Mouse (Mus musculus) testis, adult 2 months (tissue): ENCODE data around the gene Nxph4. TPM values are rescaled to one million over a fixed set of nuclear protein-coding genes. Genes with fewer than 3 reads are reported as not detected.
A peak's percentile ranks its signal among the peaks of the same experiment; 100 is the strongest.

ENCODE experiments used
- H3K27ac ChIP-seq: fragments of 200-500 bp; 2 replicates; pipeline ENCODE4 v1.5.1; 2012; ENCODE audit warnings: low read depth, low read length; ENCODE audit not compliant: control insufficient read depth, insufficient read depth
- H3K27me3 ChIP-seq: fragments of 200-500 bp; 2 replicates; pipeline ENCODE4 v1.6.1; 2012; ENCODE audit warnings: mild to moderate bottlenecking, low read length, moderate library complexity; ENCODE audit not compliant: control insufficient read depth, insufficient read depth
- H3K36me3 ChIP-seq: fragments of 200-500 bp; 2 replicates; pipeline ENCODE4 v1.6.1; 2012; ENCODE audit warnings: mild to moderate bottlenecking, low read length; ENCODE audit not compliant: control insufficient read depth, insufficient read depth
- H3K4me1 ChIP-seq: fragments of 200-500 bp; 2 replicates; pipeline ENCODE4 v1.6.1; 2012; ENCODE audit warnings: low read length; ENCODE audit not compliant: control insufficient read depth, insufficient read depth
- H3K4me3 ChIP-seq: fragments of 200-500 bp; 2 replicates; pipeline ENCODE4 v1.5.1; 2012; ENCODE audit warnings: low read depth, mild to moderate bottlenecking, low read length, moderate library complexity, mixed read lengths; ENCODE audit not compliant: control insufficient read depth
- CTCF ChIP-seq: fragments of 200-500 bp; IDR thresholded peaks from 2 replicates; pipeline ENCODE4 v1.5.1; 2012; ENCODE audit warnings: low read depth, mild to moderate bottlenecking, inconsistent platforms, low read length, moderate library complexity; ENCODE audit not compliant: control insufficient read depth, insufficient read depth, insufficient replicate concordance
- POLR2A ChIP-seq: fragments of 200-500 bp; IDR thresholded peaks from 2 replicates; pipeline ENCODE4 v1.6.1; 2012; ENCODE audit warnings: low read depth, mild to moderate bottlenecking, inconsistent platforms, low read length, moderate library complexity; ENCODE audit not compliant: control insufficient read depth
- polyA plus RNA-seq: library from polyadenylated mRNA; depleted of rRNA; stranded (reverse); fragments of >200 nt; gene quantifications from 2 replicates; pipeline ENCODE4 v1.2.3, GENCODE M21; 2012

Nxph4 gene
- polyA plus RNA-seq, 1 experiment = 0.51 TPM

- Histone ChIP-seq H3K27me3 (no peaks in the 10 kb centered on the region), H3K27ac (peak within 1 kb of the TSS; percentile 72), H3K36me3 (no peaks in the 10 kb centered on the region), H3K4me3 (peak within 1 kb of the TSS; percentile 82), H3K4me1 (peaks cover 67% of the 10 kb centered on the region)
- no peak for TF ChIP-seq POLR2A
- TF ChIP-seq CTCF = no peak
These were observed 19.6 kb downstream of the Nxph4 start, which contains the start of gene Ndufa4l2 for GRCm38 (mm10) chr10:127514764-127515163. Gene Ndufa4l2, plus strand, starts transcription at chr10:127514967.

GRCm38 (mm10) chr10:127514111-127514698 is 20.2 kb downstream of the Nxph4 start:
- H3K4me1 ChIP-seq = peaks cover 72% of the 10 kb centered on the region
- H3K27ac ChIP-seq = no peak overlapping the region
- TF ChIP-seq POLR2A (no peak), CTCF (no peak)
- no peak overlapping the region for H3K4me3 ChIP-seq
- no peaks in the 10 kb centered on the region for H3K36me3 ChIP-seq
- H3K27me3 ChIP-seq = no peaks in the 10 kb centered on the region

DNA sequence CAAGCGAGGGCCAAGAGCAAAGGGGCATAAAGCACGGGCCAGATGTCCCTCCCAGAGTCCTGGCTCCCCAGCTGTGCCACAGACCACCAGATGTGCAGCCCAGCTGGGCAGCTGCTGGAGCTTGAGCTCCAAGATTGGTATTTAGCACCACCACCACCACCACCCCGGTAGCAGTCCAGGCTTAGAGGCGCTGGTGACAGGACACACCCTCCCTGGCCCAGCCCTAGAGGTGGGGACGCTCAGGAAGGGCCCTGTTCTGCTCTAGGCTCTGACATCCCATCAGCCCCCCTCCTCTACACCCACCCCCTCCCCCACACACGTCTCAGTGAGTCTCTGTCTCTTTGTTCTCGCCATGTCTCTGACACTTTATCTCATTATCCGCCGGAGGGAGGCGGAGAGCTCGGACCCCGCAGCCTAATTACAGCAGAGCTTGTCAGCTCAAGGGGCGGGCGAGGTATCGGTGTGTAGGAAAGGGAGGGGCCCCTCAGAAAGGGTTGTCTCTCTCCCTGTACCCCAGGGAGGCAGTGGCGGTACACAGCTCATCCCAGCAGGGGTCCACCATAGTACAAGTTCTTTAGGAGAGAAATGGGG is 20.8 kb downstream of the Nxph4 start:
- Histone ChIP-seq H3K27me3 (no peaks in the 10 kb centered on the region), H3K4me1 (peaks cover 76% of the 10 kb centered on the region), H3K36me3 (no peaks in the 10 kb centered on the region), H3K4me3 (no peak overlapping the region; the same call in 1 of the 2 replicates), H3K27ac (no peak overlapping the region)
- TF ChIP-seq POLR2A (no peak), CTCF (no peak)

DNA sequence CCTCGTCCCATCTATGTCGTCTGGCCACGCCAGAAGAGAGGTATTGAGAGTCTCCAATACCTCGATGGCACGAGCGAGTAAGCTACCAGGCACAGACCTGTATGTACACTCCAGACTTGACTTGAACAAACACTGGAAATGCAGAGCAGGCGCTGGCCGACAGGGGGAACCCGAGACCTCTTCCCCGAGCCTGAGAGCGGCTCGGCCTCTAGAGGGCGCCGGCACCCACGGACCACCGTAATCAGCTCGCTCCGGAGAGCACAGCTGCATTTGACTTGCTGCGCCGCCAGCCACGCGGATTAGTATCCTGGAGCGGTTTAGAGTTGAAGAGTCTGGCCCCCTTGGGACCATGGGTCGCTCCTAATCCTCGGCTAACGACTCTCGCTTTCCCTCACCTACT is 21.5 kb downstream of the Nxph4 start:
- H3K4me3 ChIP-seq = peak overlapping the region; percentile 56
- H3K27ac ChIP-seq = no peak overlapping the region
- peaks cover 79% of the 10 kb centered on the region for H3K4me1 ChIP-seq
- no peaks in the 10 kb centered on the region for H3K27me3 ChIP-seq
- TF ChIP-seq POLR2A (no peak), CTCF (peak; percentile 99)
- no peaks in the 10 kb centered on the region for H3K36me3 ChIP-seq

DNA sequence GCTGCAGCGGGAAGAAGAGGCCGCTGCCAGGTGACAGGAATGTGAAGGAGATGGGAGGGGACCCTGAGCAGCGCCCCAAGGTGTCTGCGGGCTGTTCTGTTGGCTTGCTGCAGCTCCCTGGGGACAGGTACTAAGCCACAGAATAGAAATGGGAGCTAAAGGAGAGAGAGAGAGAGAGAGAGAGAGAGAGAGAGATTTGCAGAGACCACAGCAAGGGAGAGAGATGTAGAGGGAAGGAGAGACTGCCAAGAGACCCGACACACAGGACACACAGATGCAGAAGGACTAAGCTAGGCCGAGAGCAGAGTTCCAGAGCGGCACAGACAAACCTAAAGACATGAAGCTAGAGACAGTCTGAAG is 22.1 kb downstream of the Nxph4 start:
- H3K4me3 ChIP-seq = no peak overlapping the region
- H3K27me3 ChIP-seq = no peaks in the 10 kb centered on the region
- peaks cover 83% of the 10 kb centered on the region for H3K4me1 ChIP-seq
- H3K27ac ChIP-seq = no peak overlapping the region
- no peak for TF ChIP-seq CTCF
- no peaks in the 10 kb centered on the region for H3K36me3 ChIP-seq

GRCm38 (mm10) chr10:127511634-127512306 is 22.6 kb downstream of the Nxph4 start:
- no peak for TF ChIP-seq POLR2A
- no peaks in the 10 kb centered on the region for H3K36me3 ChIP-seq
- peak overlapping the region; percentile 18; the same call in 1 of the 2 replicates for H3K4me3 ChIP-seq
- no peaks in the 10 kb centered on the region for H3K27me3 ChIP-seq
- H3K4me1 ChIP-seq = peaks cover 78% of the 10 kb centered on the region
- no peak overlapping the region for H3K27ac ChIP-seq

- H3K27me3 ChIP-seq = no peaks in the 10 kb centered on the region
- peaks cover 70% of the 10 kb centered on the region for H3K4me1 ChIP-seq
- H3K27ac ChIP-seq = no peak overlapping the region
- no peak overlapping the region for H3K4me3 ChIP-seq
- H3K36me3 ChIP-seq = no peaks in the 10 kb centered on the region
- no peak for TF ChIP-seq POLR2A
These were observed 23.3 kb downstream of the Nxph4 start for GRCm38 (mm10) chr10:127510895-127511617.
